Mouse (Mus musculus): Measurements from ENCODE around the gene Mpp5. TPM values are rescaled to one million over a fixed set of nuclear protein-coding genes. Genes with fewer than 3 reads are reported as not detected.

The Mpp5 gene
- polyA plus RNA-seq (2014; fragmentation: Illumina TruSeq; extraction: RNeasy Lipid Tissue Mini Kit (QIAGEN cat#74804); ENCODE audit: low read depth, low replicate concordance), result 89.1 TPM

DNA sequence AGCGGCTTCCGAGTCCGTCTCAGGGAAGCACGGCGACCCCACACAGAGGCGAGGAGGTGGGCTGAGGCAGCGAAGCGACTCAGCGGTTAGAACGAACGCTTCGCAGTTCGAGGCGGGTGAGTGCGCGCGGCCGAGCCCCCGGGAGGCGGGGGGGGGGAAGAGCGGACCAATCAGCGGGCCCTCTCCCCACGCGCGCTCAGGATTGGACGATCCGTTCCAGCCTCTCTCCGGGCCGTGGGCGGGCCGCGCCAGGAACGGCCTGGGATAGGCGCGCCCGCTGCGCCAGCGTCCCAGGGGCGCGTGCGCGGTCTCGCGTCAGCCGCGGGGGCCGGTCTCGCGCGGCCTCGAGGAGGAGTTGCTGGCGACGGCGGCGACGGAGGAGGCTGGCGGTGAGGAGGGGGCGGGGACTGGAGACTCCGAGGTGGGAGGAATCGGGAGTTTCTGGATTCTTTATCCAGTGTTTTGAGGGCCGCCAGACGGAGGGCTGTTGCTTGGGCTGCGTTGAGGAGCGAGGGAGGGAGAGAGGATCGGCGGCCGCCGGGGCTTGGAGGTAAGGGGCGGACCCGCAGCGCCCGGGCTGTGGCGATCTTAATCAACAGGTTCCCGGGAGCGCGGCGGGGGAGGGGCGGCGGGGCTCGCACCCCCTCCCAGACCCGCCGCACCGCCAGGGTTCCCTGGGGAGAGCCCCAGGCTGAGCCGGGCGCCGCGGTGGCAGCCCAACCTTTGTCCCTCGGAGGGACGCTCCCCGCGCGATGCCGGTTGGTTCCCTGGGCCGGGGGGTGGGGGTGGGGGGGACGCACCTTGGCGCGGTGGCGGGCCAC lies at the start of gene Mpp5:
TSS of gene Mpp5 (plus strand) at position 351 of the 821 bp plus-strand sequence.

DNA sequence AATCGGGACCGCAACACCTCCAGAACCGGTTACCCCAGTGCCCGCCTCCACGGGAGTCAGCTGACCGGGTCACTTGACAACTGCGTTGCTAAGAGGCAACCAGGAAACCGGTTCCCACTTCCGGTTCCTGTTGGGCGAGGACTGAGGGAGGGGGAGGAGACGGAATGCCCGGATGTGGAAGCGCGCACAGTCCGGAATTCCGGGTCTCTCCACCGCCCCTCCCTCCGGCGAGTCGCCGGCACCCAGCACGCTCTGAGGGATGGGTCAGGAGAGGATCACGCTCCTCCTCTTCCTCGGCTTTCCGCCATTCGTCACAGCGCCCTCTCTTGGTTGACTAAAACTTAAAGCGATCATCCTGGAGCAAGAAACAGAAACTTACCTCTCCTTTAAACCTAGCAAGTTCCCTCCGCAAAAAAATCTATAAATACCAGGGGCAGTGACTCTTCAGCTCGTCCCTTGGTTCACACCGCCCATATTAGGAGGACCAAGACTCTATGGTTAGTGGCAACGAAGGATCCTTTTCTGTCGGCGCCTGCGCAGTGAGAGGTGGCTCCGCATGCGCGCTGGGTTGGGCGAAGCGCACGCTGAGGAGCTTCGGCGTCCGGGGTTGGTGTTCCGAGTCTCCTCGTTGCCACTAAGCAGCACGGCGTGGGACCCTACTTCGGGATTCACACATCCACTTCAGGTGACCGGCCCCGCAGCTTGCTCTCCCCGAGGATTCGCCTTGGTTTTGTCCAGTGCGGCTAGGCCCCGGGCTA lies 113.0 kb downstream of the Mpp5 start, which contains the start of the genes Atp6v1d and Eif2s1:
TSS of gene Atp6v1d (minus strand) at position 143 of the 758 bp plus-strand sequence.
TSS of gene Eif2s1 (plus strand) at position 324 of the 758 bp plus-strand sequence.

Other genes with a start within 250 kb of the Mpp5 start
- 2,189 TPM for gene Fam71d, start 57.4 kb upstream of the Mpp5 start, polyA plus RNA-seq (2014; fragmentation: Illumina TruSeq; extraction: RNeasy Lipid Tissue Mini Kit (QIAGEN cat#74804); ENCODE audit: low read depth, low replicate concordance)
- 131 TPM for gene Atp6v1d, start 112.7 kb downstream of the Mpp5 start, polyA plus RNA-seq (2014; fragmentation: Illumina TruSeq; extraction: RNeasy Lipid Tissue Mini Kit (QIAGEN cat#74804); ENCODE audit: low read depth, low replicate concordance)
- gene Eif2s1, start 112.9 kb downstream of the Mpp5 start, polyA plus RNA-seq (2014; fragmentation: Illumina TruSeq; extraction: RNeasy Lipid Tissue Mini Kit (QIAGEN cat#74804); ENCODE audit: low read depth, low replicate concordance), result 200 TPM
- gene Plek2, start 158.1 kb downstream of the Mpp5 start, polyA plus RNA-seq (2014; fragmentation: Illumina TruSeq; extraction: RNeasy Lipid Tissue Mini Kit (QIAGEN cat#74804); ENCODE audit: low read depth, low replicate concordance), result 0.48 TPM